Mouse (Mus musculus): Measurements from ENCODE around the gene Aldh16a1.
"Not testable (repeated sequence)": the region's sequence is repeated elsewhere in the genome, so short reads cannot be mapped to it uniquely, and the experiment has no call there.

Aldh16a1 gene

DNA sequence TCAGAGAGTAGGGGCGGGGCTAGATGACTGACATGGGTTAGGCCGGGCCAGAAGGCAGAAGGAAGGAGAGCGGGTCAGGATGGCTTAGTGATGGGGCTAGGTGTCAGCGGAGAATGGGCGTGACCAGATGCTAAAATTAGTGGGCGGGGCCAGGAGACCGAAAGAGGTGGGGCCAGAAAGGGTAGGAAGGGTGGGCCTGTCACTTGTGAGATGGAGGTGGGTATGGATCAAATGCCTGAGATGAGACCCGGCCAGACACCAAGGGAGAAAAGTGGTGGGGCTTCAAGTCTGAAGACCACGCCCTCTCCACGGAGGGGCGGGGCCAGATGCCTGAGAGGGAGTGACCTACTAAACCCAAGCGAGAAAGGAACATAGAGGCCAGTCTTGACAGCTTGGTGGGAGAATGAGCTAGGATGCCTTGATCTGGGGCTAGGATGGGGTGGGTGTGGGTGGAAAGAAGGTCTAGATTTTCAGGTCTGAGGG lies 19.8 kb downstream of the Aldh16a1 start:
- DNase-seq (ENCODE audit: low spot score in 2 of 2) = peak in 1 of 2 experiments; percentile 46

- no peak for DNase-seq (ENCODE audit: low spot score in 2 of 2)
Measured at GRCm38 (mm10) chr7:45133446-45134159, 20.8 kb downstream of the Aldh16a1 start.

DNA sequence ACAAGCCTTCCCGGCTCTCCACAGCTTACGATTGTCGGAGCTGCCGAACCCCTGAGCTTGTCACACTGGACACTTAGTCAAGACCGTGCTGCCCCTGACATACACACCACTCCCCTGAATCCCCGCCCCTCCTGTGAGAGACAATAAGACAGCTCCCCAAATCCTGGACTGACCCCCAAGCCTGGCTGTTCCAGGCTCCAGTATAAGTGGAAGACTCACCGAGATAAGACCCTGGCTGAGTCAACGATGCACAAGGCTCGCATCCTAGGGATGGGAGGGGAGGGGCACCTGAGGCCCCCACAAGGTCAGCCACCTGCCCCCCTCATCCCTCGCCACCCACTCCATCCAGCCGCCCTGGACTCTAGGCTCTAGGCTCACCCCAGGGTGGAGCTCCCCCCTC lies 22.5 kb downstream of the Aldh16a1 start:
- DNase-seq (ENCODE audit: low spot score in 2 of 2) = no peak

GRCm38 (mm10) chr7:45129776-45130512 lies 24.4 kb downstream of the Aldh16a1 start:
- no peak for DNase-seq (ENCODE audit: low spot score in 2 of 2)

DNA sequence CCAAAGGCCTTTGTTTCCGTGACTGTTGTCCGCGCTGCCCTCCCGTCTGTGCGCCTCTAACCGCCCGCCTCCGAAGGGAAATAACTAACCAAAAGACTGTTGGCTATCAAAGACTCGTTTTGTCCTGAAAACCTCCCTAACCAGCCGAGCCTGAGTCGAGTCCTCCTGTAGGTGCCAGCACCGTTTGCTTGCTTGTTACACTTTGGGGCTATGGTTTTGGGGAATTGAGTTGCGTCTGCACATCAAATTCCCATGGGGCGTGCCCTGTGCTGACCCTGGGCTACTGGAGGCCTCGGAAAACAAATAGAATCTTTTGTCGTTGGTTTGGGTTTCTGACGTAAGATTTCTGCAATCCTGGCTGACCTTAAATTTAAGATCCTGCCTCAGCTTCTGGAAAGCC lies 25.1 kb downstream of the Aldh16a1 start:
- no peak for DNase-seq (ENCODE audit: low spot score in 2 of 2)

DNA sequence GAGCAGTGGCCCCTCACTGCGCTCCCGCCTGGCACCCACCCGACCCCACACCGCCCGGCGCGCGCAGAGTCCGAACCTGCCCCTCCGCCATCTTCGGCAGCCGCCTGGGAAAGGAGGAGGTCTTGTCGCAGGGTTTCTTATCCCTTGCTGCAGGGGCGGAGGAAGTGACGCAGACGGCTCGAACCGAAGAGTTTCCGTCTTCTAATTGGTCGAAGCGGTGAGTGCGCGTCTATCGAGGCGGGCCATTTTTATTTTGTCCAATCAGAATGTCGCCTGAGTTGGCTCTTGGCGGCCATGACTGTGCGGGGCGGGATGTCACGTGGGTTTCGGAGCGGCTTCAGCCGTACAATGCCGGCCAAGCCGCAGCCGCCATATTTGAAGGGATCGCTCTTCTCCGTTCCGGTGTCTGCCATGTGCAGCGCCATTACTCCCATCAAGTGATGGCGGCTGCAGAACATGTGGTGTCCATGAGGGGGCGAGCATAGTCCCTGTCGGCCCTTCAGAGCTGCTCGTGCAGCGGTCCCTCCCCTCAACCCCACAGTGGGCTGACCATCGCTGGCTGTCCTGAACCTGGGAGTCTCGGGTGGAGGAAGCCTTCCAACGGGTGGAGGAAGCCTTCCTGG lies 25.6 kb downstream of the Aldh16a1 start, which contains the start of gene Rpl13a:
TSS of gene Rpl13a (minus strand) at position 138 of the 623 bp plus-strand sequence.
- peak; percentile 92 to 95 for DNase-seq (ENCODE audit: low spot score in 2 of 2)

DNA sequence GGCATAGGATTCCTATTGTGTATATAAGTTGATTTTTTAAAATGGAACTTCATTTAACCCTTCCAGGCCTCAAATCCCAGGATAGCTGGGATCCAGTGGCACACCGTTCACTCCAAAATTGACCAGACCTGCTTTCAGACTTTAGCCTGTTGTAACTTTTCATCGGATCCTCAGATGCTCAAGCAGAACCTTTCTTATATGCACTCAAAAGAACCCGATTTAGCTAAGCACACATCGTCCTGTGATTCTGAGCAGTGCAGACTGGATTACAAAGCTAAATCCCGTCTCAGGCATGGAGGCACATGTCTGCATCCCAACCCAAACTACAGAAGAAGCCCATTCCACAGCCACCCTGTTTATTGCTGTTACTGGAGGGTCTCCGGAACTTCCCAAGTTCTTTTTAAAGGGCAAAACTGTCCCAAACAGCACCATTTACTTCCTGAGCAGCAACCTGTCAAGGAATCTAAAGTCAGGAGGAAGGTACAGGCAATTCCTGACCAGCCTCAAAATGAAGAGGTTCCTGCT lies 26.6 kb downstream of the Aldh16a1 start:
- DNase-seq (ENCODE audit: low spot score in 2 of 2) = no peak

DNA sequence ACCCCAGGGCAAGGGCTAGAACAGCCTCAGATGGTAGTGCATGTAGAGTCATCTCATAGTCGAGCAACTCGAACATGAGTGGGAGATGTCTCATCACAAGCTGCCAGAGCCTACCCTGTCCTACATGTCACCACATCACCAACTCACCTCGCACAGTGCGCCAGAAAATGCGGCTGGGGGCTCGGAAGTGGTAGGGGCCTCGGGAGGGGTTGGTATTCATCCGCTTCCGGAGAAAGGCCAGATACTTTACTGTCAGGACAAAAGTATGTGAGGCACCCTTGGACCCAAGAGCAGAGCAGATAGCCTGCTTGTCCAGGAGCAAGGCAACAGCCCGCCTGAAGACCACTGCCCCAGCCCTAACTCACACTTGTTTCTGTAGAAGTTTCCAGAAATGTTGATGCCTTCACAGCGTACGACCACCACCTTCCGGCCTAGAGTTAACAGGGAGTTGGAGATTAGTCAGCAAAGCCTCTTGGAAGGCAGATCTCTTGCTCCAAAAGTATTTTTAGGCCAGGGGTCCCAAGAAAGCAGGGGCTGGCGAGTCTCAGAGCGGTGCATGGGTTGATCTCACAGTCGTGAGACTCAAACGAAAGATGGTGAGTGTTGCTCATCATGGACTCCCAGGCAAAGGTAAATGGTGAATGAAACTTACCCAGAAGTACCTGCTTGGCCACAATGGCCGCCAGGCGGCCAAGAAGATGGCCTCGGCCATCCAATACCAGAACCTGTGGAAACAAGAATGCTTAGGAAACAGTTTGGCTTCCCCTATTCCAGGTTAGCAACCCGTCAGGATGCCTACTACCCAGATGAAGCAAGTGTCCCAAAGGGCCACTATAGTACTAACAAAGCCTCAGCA lies 27.3 kb downstream of the Aldh16a1 start:
- DNase-seq (ENCODE audit: low spot score in 2 of 2) = no peak

- DNase-seq (ENCODE audit: low spot score in 2 of 2) = no peak
Measured at GRCm38 (mm10) chr7:45126147-45126843, 28.1 kb downstream of the Aldh16a1 start.

DNA sequence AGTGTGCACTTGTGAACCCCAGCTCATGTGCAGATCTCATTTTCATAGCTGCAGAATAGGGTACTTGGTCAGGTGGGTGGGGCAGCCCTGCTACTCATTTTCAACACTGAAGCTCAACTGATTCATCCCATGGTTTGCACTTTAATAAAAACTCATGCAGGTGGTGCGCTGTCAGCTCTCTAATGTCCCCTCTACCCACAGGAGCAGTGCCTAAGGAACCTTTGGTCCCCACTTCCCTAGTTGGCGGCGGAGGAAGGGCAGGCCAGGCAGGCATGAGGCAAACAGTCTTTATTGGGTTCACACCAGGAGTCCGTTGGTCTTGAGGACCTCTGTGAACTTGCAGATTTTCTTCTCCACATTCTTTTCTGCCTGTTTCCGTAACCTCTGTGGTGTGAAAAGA lies 28.7 kb downstream of the Aldh16a1 start:
- not testable (repeated sequence) for DNase-seq (ENCODE audit: low spot score in 2 of 2)

- no peak for DNase-seq (ENCODE audit: low spot score in 2 of 2)
Measured at GRCm38 (mm10) chr7:45125144-45125600, 29.2 kb downstream of the Aldh16a1 start.

DNA sequence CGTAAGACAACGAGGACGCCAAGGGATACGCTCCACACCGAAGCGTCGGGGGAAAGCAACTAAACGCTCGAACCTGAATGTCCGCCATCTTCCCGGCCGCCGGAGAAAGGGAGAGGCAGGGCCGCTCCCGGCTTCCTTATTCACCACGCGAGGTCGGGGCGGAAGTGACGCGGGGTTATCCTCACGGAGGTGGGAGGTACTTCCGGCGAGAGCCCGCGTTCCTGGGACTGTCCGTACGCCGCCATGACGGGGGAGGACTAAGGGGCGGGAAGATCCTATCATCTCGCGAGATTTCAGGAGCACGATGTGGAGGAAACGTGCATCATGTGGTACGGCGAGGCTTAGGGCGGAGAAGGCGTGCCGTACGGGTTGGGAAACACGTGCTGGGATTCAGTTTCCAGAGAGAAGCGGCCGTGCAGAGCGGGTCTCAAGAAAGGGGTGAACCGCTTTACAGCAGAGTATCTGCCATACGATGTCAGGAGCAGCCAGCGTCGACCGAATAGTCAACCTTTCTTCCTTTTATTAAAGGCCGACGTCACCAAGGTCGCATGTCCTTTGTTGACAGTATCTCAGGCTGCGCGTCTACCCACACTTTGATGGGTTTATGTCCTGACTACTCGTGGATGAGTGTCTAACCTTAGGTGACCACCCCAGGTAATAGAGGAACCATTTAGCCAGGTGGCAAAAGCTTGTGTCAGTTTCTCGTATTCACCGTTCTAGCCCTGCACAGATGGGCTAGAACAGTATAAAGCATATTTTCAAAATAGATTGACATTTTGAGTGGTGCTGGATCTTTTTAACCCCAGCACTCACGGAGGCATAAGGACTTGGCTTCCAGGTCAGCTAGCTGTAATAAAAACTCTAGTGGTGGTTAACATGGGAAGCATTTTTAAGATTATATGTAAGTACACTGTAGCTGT lies 29.9 kb downstream of the Aldh16a1 start, which contains the start of gene Rps11:
TSS of gene Rps11 (minus strand) at position 216 of the 920 bp plus-strand sequence.
- DNase-seq (ENCODE audit: low spot score in 2 of 2) = peak; percentile 95 to 98

GRCm38 (mm10) chr7:45123186-45123570 lies 31.2 kb downstream of the Aldh16a1 start:
- DNase-seq (ENCODE audit: low spot score in 2 of 2) = no peak

DNA sequence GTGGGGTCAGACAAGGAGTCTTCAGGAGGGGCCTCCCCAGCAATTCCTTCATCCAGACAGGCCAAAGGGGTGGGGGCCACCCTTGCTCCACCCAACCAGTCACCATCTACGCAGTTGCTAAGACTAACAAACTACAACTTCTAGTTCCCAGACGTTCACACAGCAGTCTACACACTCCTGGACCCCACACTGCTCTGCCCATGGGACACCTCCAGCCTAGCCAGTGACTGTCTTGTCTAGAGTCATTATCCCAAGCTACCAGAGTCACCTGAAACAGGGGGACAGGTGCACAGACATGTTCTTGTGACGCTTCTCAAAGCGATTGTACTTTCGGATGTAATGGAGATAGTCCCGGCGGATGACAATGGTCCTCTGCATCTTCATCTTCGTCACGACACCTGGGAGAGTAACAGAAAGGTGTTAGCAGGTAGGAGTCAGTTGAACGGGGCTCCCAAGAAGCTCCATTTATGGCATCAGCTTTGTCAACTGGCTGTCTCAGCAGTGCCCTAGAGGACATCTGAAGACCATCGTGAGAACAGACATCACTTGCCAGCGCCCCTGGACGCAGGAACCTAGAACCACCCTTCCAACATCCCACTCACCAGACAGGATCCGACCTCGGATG lies 31.7 kb downstream of the Aldh16a1 start:
- no peak for DNase-seq (ENCODE audit: low spot score in 2 of 2)

DNA sequence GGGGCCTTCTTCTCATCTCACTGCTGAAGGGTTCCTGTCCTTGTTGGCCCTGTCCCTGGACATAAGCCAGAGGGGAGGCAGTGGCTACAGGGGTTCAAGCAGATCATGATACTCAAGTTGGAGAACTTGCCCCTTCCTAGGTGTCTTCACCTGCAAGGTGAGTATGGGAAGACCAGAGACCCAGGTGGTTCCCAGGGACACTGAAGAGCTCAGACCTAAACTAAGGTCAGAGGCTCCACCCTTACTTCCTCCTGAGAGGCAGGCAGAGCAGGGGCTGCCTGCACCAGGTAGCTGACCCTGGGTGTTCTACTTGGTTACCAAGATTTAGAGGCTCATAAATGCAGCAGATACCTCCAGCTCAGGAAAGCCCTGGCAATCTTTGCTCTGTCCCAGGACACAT lies 32.4 kb downstream of the Aldh16a1 start:
- DNase-seq (ENCODE audit: low spot score in 2 of 2) = no peak

DNA sequence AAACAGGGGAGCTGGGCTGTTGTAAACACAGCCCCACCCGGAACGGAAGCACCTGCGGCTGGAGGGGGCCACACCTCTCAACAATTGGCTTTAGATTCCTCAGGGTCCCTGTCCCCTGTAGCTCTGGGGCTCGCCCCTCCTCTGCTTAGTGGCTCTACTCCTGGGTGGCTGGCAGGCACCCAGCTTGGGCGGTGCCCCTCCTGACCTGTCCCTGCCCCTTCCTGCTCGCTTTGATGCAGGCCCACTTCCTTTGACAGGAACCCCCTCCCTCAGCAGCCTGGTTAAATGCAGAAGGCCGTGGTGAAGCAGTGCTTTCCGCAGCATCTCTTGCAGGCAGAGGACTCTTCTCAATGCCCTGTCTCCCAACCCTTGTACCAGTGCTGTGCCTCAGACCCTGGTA lies 33.0 kb downstream of the Aldh16a1 start:
- DNase-seq (ENCODE audit: low spot score in 2 of 2) = peak; percentile 61 to 63

DNA sequence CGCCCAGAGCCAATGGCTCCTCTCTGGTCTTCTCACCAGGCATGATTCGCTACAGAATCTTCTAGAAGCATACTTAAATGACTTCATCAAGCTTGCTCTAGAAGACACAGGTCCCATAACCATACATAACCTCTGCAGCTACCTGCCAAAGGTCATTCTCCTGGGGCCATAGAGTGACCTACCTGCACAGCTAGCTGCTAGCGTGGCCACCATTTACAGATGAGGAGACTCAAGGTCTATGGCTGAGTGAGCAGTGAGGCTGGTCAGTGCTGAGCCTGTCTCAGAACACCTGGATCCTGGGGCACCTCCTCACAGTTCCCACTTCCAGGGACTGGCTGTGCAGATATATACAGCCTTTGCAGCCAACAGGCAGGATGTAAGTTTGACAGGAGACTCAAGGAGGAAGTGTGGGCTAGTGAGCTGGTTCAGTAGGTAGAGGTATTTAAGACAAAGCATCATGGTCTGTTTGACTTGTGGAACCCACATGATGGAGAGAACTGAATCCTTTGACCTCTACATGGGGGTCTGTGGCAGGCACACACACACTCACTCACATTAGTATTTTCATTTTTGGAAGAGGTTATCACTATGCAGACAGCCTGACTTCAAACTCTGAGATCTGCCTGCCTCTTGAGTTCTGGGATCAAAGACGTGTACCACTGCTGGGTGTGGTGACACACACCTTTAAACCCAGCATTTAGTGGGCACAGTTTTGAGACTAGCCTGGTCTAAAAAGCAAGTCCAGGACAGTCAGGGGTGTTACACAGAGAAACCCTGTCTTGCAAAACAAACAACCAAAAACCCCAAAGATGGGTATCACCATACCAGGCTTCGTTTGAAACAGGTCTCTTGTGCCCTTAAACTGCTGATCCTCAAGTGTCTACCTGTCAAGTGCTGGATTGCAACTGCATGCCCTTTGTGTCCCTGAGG lies 34.3 kb downstream of the Aldh16a1 start:
- DNase-seq (ENCODE audit: low spot score in 2 of 2) = no peak

- no peak for DNase-seq (ENCODE audit: low spot score in 2 of 2)
Measured at GRCm38 (mm10) chr7:45118336-45118735, 36.0 kb downstream of the Aldh16a1 start.

Data from spleen, postnatal 14 days (tissue).